Mouse (Mus musculus): ENCODE data around the gene Mpp5. TPM values are rescaled to one million over a fixed set of nuclear protein-coding genes. Genes with fewer than 3 reads are reported as not detected.

The Mpp5 gene
- polyA plus RNA-seq (2012; rRNA removed), result 3.6 and 5.1 TPM in 2 replicates

DNA sequence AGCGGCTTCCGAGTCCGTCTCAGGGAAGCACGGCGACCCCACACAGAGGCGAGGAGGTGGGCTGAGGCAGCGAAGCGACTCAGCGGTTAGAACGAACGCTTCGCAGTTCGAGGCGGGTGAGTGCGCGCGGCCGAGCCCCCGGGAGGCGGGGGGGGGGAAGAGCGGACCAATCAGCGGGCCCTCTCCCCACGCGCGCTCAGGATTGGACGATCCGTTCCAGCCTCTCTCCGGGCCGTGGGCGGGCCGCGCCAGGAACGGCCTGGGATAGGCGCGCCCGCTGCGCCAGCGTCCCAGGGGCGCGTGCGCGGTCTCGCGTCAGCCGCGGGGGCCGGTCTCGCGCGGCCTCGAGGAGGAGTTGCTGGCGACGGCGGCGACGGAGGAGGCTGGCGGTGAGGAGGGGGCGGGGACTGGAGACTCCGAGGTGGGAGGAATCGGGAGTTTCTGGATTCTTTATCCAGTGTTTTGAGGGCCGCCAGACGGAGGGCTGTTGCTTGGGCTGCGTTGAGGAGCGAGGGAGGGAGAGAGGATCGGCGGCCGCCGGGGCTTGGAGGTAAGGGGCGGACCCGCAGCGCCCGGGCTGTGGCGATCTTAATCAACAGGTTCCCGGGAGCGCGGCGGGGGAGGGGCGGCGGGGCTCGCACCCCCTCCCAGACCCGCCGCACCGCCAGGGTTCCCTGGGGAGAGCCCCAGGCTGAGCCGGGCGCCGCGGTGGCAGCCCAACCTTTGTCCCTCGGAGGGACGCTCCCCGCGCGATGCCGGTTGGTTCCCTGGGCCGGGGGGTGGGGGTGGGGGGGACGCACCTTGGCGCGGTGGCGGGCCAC, at the start of gene Mpp5:
TSS of gene Mpp5 (plus strand) at position 351 of the 821 bp plus-strand sequence.
- DNase-seq (ENCODE audit: low read depth, low spot score), result peak; percentile 67
- WGBS, result under 1% methylated on average over 95 of the region's 98 CpGs

GRCm38 (mm10) chr12:78717783-78718182, 30.9 kb upstream of the Mpp5 start:
- DNase-seq (ENCODE audit: low read depth, low spot score), result no peak
- WGBS, result 62% methylated on average over 2 of the region's 2 CpGs

- WGBS, result 54% methylated on average over 4 of the region's 4 CpGs
- no peak for DNase-seq (ENCODE audit: low read depth, low spot score)
These were observed 21.0 kb upstream of the Mpp5 start for GRCm38 (mm10) chr12:78727723-78728122.

GRCm38 (mm10) chr12:78739633-78740032, 9.1 kb upstream of the Mpp5 start:
- 48% methylated on average over 2 of the region's 2 CpGs for WGBS
- no peak for DNase-seq (ENCODE audit: low read depth, low spot score)

- DNase-seq (ENCODE audit: low read depth, low spot score), result no peak
- WGBS, result 62% methylated on average over 2 of the region's 2 CpGs
These were observed 8.4 kb upstream of the Mpp5 start for GRCm38 (mm10) chr12:78740289-78740688.

DNA sequence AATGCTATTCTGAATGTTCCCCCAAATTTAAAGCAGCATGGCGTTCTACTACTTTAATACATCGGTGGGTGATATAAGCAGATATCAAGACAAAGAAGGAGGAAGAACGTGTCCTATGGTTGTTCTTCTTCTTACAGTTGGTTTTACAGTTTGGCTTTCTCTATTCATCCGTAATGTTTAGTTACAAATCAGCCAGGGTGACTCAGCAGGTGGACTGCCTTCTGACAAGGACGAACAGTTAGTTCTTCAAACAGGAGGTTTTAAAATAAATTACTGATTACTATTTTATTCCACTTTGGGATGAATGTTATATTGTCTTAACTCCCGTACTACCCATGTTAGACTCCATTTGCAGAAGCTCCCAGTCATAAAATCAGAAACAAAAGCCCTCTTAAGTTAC, 2.5 kb upstream of the Mpp5 start:
- DNase-seq (ENCODE audit: low read depth, low spot score), result no peak
- 55% methylated on average over 6 of the region's 6 CpGs for WGBS

DNA sequence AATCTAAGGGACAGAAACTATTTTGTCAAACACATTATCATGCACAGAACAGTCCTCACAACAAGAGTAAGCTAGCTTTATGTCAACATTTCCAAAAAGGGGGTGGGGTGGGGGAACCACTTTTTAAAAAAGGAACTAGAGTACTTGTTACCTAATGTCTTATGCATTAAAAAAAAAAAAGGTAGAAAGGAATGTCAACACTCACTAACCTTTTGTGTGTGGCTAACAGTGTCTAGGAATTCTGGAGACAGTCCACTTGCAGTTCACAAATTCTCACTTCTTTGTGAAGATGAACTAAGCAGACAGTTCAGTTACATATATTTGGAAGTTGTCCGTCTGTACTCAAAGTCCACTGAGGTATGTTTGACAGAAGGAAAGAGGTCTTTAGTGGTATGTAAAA, 1.3 kb upstream of the Mpp5 start:
- WGBS, result 44% methylated on average over 1 of the region's 1 CpGs
- no peak for DNase-seq (ENCODE audit: low read depth, low spot score)

DNA sequence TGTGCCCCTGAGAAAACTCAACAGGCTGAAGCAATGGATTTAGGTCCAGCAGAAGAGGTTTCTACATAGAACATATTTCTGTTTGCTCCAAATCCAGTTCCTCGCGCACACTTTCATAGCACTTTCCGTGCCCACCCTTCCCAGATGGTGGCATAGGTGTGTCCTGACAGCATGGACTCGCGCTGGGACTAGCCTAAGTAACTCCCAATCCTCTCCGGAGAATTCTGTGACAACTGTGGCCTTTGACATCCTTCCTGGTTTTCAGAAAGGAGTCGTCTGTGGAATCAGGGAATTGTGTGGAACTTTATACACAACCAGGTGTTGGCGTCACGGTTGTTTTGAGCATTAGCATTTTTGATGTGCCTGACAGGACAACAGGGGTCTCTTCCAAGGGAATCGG, 594 bp upstream of the Mpp5 start:
- WGBS, result under 1% methylated on average over 10 of the region's 10 CpGs
- no peak for DNase-seq (ENCODE audit: low read depth, low spot score)

- DNase-seq (ENCODE audit: low read depth, low spot score), result peak; percentile 76
These were observed 683 bp downstream of the Mpp5 start for GRCm38 (mm10) chr12:78749378-78749801.

GRCm38 (mm10) chr12:78761979-78762378, 13.3 kb downstream of the Mpp5 start:
- DNase-seq (ENCODE audit: low read depth, low spot score), result no peak

More at GRCm38 (mm10) chr12:78749378-78749801, 683 bp downstream of the Mpp5 start:
- under 1% methylated on average over 25 of the region's 25 CpGs for WGBS

- DNase-seq (ENCODE audit: low read depth, low spot score), result no peak
- WGBS, result 33% methylated on average over 6 of the region's 6 CpGs
These were observed 20.5 kb downstream of the Mpp5 start for GRCm38 (mm10) chr12:78769031-78769713.

- WGBS, result 74% methylated on average over 2 of the region's 2 CpGs
- no peak for DNase-seq (ENCODE audit: low read depth, low spot score)
These were observed 24.5 kb downstream of the Mpp5 start for GRCm38 (mm10) chr12:78773211-78773610.

- no peak for DNase-seq (ENCODE audit: low read depth, low spot score)
- 50% methylated on average over 2 of the region's 2 CpGs for WGBS
These were observed 29.2 kb downstream of the Mpp5 start for GRCm38 (mm10) chr12:78777916-78778315.

DNA sequence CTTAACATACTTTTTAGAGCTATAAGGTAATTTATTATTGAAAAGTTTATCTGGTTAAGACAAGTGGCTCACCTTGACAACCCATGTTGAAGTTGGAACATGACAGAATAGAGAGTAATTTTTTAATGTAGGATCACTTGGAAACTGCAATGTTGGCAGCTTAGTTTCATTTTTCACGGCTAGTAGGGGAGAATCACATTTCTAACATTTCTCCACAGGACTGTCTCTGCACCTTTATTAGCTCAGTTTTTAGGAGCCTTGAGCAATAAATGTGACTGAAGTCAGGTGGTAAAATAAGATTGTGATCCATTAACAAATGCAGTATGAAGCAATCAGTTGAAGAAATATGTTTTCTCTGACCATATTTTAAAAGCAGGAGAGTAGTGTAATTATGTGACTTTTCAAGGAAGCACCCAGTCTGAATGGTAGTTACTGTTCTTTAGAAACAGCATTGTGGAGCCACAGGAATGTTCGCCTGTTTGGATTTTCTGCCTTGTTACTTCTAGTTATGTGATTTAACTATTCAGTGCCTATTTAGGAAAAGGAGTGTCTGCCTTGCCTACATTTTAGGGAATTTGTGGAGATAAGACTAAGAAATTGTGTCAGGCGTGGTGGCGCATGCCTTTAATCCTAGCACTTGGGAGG, 29.8 kb downstream of the Mpp5 start:
- no peak for DNase-seq (ENCODE audit: low read depth, low spot score)
- 62% methylated on average over 4 of the region's 4 CpGs for WGBS

DNA sequence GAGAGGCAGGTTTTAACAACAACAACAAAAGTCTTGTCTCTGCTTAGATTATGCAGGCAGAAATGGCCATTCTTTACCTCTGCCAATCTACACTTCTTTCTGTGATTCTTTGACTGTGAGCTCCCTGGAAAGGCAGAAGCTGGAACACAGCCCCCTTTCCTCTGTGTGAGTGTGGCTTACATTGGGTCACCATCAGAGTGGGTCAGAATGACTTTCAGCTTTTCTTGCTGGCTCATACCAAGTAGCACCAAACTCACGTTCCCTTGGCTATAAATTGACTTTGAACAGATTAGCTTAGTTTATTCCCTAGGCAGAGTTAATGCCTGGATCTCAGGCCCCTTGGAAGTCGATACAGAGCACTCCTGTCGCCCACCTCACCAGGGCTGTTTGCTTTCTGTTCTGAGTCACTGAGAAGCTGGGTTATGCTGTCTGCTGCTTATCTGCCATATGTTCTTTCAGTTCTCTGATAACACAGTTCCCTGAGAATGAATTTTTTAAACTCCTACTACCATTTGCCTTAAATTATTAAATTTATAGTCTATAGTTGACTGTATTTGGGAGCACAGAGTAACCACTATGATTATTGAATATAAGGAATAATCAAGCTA, 39.7 kb downstream of the Mpp5 start:
- no peak for DNase-seq (ENCODE audit: low read depth, low spot score)
- WGBS, result 56% methylated on average over 3 of the region's 3 CpGs

GRCm38 (mm10) chr12:78790791-78791190, 42.1 kb downstream of the Mpp5 start:
- 50% methylated on average over 2 of the region's 2 CpGs for WGBS
- no peak for DNase-seq (ENCODE audit: low read depth, low spot score)

DNA sequence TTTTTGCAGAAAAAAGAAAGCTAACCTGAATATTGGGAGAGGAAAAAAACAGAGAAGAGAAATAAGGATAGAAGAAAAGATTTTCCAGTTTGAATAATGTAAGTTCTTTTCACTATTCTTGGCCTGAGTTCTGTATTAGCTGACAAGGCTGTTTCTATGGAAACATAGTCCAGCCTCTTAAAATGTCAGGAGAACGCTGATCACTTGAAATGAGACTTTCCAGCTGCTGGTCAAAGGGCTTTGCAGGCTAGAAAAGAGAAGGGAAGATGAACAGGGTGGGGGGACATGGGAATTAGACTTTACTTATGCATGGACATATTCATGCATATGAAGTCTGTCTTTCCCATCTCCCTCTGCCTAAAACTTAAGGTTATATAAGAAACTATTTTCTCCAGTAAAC, 45.5 kb downstream of the Mpp5 start:
- 40% methylated on average over 1 of the region's 1 CpGs for WGBS
- no peak for DNase-seq (ENCODE audit: low read depth, low spot score)

- no peak for DNase-seq (ENCODE audit: low read depth, low spot score)
- 88% methylated on average over 3 of the region's 3 CpGs for WGBS
These were observed 51.3 kb downstream of the Mpp5 start for GRCm38 (mm10) chr12:78800036-78800435.

DNA sequence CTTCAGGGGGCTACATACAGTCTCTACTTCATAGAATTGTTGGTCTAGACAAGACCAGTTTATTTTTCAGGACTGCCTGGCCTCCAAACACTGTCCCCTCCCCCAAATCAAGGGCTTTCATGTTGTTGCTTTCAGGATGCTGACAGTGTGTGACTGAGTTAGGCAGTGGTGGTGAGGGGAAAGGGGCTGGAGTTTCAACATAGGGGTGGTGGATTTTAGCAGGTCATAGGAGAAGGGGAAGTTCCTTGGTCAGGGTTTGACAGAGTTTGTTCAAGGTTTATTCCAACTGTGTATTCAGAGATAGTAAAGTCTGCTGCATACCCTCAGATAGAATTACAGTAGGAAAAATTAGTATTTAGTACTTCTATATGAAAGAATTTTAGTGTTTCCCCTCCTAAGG, 53.1 kb downstream of the Mpp5 start:
- DNase-seq (ENCODE audit: low read depth, low spot score), result no peak

- no peak for DNase-seq (ENCODE audit: low read depth, low spot score)
These were observed 65.7 kb downstream of the Mpp5 start for GRCm38 (mm10) chr12:78814437-78814836.
